Mouse (Mus musculus) testis, postnatal 14 days (tissue): ENCODE measurements at regions not wholly inside any gene's neighbourhood (a gene's known extent, or its start where the extent isn't known, plus 50 kb on each side); places are given as distances from the start of the nearest gene placed in this dataset.
A peak's percentile ranks its signal among the peaks of the same experiment; 100 is the strongest.

Experiments used
- DNase-seq: peaks from one replicate; pipeline ENCODE4 v3.0.0; 2021; ENCODE audit warnings: low spot score

DNA sequence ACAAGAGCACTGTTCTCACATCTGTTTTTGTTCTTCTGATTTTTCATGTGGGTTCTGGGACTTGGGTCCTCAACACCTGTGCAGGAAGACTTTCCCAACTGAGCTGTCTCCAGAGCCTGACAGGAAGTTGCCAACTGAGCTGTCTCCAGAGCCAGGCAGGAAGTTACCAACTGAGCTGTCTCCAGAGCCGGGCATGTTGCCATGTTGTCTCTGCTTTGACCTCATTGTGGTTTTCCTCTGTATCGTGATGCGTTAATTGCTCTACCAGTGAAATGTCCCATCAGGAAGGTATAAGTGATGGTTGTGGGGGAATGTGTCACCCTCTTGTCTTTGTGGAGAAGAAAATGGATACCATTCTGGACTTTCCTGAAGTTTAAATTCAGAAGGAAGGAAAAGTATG, 54.4 kb upstream of the Olfm4 start:
- DNase-seq: no peak

DNA sequence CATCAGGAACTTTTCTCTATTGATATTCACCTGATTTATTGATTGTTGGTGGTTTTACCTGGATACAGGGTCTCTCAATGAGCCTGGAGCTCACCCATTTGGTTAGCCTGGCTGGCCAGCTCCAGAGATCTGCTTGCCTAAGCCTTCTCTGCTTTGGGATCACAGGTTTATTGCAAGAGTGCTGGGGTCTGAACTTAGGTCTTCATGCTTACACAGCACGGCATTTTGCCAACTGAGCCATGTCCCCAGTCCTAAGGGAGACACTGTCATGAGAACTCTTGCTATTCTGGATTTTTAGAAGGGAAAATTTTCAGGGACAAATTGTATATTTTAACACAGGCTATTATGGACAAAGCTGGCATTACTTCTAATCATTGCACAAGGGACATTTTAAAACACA, 56.7 kb upstream of the Olfm4 start:
- DNase-seq: no peak

DNA sequence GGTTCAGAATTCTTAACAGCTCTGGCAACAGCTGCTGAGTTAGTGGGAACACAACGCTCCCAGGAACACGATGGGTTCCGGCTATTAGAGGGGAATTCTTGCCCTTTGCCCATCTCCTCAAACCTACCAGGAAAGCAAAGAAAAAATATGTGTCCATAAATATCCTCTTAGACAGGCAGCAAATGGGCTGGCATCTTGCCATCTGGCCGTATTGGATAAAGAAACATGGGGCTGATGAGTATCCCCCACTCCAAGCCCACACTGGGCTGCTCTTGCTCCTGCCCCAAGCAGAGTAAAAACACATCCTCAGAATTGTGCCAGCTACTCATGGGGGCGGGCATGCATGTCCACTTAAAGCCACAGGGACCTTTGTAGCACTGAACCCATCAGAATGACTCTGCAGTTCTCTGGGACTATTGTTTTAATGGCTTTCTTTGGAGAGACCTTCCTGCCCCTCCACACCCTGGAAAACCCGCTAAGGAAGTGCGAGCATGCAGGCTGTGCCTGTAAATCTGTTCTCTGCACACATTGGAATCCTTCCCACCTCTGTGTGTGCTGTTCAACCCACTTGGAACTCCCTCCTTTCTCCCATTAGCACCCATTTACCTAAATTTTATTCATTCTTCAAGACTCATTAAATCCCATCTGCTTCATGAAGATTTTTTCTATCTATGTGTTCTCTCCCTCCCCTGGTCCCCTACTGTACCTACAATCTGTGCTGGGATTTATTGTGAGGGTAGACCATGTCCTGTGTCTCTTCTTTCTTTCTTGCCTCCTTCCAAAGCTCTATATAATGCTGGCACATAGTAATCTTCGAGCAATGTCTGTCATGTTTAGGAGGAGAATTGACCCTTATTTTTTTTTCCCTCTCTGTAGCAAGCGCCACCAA, 66.7 kb upstream of the Olfm4 start:
- peak; percentile 6 for DNase-seq

DNA sequence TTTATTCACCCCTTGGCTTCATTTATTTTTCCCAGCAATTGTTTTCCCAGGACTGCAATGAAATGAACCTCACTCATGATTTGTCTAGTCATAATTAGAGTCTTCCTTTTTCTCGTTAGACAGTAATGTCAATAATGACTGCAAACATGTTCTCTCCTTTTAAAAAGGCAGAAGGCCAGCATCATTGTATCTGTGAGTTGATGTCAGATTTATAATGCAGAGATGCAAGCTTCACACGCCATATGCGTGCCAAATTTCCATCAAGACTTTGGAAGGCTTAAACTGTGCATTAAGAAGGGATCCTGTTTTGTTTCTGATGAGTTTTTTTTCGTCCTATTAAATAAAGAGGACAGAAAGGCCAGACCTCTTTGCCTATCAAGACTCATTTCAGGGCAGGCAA, 68.9 kb upstream of the Olfm4 start:
- DNase-seq: no peak

DNA sequence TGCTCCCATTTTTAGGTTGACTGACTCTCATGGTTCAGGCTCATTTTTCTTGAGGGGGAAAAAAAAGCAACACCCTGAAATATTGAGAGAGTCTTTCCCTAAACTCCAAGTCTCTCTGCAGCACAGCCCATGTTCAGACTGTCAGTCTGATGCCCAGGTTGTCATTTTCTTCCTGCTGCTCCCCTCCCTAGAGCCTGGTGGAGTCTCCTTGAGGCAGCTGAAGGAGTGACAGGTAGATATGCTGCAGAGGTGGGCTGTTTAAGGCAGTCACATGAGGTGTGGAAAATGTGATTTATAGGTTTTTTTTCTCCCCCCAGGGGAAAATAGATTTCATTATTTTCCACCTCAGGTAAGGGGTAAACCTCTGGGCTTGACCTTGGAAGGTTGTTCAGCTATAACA, 70.6 kb upstream of the Olfm4 start:
- DNase-seq: no peak

DNA sequence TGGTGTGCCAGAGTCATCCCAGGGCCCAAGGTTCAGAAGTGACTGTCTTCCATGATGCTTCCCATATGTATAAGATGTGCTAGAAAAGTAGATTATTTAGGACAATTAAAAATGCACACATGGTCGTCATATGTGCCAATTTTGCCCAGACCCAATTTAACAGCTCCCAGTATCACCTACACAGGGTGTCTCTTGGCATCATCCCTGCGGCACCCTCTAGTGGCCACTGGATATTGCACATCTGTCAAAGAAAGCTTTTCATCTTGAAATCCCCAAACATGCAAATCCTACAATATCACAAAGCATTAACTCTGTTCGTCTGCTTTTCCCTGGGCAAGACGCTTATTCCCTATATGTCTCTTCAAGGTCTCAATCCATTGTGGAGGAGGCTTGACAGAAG, 71.3 kb upstream of the Olfm4 start:
- no peak for DNase-seq

DNA sequence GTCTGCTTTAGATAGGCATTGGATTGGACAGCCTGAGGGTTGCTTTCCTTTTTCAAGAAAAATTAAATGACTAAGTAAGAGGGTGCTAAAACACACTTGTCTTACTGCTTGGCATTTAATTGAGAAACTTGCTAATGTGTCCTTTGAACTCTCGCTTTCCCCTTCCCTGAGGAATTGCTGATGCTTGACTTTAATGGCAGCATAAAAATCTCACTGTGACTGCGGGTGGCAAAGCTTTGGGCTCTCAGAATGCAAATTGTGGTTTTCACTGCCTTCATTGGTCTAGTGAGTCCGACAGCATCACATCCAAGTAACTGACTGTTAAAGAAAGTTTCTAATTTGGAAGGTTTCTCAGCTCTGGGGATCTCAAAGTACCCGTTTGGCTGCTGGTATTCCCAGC, 76.1 kb upstream of the Olfm4 start:
- no peak for DNase-seq

DNA sequence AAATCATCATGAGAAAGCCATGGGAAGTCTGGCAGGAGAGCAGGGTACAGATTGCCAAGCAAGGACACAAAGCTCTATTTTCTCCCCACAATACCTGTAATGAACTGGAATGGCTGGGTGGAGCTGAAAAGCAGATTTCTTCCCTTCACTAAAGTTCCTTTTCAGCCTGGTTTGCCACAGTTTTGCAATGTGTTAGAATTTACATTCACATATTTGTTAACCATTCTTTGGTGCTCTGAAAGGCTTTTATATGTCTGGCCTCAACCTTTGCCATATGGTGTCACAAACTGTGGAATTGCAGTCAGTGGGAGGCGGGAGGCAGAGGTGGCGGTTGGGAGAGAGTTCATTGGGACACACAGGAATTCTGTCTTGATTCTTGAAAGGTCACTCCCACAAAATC, 78.3 kb upstream of the Olfm4 start:
- no peak for DNase-seq

DNA sequence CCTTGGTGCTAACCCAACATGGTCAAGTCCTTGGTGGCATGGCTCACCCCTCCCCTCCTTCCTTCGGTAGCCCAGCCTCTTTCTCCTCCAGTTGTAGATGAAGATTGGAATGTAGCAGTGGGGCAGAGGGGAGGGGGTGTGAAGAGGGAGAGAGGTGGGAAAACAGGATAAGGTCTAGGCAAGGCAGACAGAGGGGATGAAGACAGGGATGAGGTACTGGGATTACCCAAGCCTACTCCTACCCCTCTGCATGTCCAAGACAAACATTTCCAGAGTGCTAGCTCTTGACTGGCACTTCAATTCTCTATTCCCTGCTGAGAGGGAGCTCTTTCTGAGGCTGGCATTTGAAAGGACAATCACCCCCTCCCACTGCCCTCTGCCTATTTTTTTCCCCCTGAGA, 81.5 kb upstream of the Olfm4 start:
- DNase-seq: no peak

DNA sequence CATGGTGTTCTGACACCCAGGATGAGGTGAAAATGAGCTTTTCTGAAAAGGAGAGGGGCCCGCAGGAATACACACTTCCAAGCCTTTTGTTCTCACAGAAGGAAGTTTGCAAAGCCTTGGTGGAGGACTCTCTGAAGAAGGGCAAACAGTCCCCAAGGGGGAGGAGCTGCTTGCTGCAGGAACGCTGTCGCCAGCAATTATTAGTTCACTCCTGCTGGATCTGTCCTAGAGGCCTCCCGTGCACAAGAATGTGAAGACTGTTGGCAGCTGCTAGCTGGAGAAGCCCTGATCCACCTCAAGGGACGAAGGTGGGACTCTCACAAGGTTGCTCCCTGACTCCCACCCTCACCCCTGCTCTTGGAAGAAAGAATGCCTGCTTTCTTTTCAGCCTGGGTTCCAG, 85.6 kb upstream of the Olfm4 start:
- no peak for DNase-seq

DNA sequence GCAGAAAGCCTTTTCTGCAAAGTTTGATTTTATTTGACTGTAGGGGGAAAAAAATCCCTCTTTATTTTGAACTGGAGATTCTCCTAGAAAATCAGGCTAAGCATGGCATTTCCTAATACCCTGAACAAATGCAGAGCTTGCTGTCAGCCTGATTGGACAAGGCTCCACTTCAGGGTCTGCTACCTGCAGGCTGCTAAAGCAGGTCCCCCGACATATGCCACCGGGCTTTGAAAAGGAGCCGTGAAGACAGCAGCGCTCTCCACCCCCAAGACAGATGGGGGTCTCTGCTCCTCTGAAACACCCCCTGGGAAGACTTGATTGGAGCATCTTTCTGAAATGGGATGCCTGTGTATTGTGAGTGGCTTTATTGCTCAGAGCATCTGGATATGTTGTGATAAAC, 90.6 kb upstream of the Olfm4 start:
- no peak for DNase-seq

DNA sequence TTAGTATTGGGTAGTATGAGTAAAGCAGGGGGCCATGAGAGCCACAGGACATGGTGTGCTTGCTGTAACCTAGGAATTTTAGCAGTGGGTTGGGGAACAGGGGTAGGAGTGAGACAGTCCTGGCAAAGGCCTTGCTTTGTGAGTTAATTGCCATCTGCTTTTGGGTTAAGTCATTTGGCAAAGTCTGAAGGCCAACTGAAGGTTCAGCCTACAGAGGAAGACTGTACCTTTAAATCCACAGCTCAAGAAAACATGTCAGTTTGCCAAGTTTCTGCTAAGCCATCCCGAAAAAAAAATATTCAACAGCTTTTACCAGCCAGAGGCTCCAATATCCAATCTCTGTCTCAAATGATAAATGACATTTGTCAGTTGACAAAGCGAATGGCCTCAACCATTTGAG, 93.2 kb upstream of the Olfm4 start:
- DNase-seq: no peak

DNA sequence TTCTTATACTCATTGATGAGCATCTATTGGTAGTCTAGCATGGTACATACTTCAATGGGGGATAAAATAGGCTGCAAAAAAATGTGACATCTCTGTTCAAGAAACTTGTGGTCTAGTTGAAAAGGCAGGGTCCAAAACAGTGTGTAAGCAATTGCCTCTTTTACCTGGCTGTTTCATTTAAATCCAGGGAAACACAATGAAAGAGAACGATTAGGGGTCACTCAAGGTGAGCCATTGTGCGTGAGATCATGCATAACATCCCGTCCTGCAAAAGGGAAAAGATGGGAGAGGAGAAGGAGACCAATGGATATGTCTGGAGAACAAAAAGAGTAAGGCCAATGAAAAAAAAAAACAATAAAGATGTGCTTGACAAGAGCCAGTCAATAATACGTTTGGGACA, 93.6 kb upstream of the Olfm4 start:
- DNase-seq: no peak

DNA sequence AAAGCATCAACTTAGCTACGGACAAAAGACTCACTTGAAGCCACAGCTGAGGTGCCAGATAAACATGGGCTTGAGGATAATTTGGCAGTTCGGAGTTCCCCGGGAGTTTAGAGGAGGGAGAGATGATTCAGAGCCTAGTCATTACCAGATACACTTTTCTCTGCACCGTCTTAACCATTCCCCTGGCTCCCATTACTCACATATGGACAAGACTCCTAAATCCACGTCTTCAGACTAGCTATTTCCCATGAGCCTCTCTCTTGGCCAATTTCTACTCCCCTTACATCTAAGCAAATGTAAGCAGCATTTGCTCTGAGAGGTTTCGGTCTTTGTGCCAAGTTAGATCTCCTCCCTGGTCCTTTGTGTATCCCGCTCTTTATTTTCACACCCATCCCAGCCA, 100.4 kb upstream of the Olfm4 start:
- DNase-seq: no peak

DNA sequence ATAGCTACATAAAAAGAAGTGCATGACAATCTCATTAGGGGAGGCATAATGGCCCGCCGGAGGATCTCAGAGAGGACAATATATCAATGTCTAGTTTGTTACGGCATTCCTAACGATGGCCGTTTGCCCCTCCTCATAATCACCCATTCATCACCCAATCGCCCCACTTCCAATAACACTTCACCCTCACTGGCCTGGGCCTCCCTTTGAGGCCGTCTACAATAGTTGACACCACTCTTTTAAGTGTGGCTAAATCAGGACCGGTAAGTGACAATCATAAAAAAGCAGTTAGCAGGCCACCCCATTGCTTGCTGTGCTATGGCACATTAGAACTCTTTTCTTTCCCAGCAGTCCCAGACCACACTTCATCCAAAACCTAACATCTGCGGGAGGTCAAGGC, 102.2 kb upstream of the Olfm4 start:
- DNase-seq: no peak

DNA sequence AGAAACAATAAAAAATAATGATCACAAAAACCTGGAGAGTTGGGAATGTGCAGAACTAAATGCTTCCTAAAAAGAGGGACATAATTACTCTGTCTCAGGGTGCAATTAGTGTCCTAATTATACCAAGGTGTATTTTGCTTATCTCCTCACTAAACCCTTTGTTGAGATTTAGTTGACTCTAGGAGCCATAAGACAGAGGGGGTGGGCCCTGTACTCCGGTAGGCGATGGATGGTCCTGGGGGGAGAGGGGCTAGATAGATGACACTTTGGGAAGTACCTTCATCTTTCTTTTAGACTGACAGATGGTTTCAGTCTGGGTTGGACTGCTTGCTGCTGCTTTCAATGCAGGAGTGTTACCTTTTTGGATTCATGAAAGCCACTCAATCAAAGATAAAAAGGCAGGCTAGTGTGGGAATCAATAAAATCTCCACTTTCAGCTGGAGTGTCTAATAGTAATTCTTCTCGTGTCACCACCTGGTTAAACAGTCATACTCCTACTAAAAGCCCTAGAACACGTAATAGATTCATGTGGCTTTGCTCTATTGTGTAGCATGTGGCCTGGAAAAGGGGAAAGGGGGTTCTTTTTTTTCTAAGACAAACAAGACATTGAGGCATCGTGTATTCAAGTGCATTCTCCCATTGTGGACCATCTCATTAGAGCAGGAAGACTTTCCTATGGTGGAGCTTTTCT, 103.7 kb upstream of the Olfm4 start:
- no peak for DNase-seq

DNA sequence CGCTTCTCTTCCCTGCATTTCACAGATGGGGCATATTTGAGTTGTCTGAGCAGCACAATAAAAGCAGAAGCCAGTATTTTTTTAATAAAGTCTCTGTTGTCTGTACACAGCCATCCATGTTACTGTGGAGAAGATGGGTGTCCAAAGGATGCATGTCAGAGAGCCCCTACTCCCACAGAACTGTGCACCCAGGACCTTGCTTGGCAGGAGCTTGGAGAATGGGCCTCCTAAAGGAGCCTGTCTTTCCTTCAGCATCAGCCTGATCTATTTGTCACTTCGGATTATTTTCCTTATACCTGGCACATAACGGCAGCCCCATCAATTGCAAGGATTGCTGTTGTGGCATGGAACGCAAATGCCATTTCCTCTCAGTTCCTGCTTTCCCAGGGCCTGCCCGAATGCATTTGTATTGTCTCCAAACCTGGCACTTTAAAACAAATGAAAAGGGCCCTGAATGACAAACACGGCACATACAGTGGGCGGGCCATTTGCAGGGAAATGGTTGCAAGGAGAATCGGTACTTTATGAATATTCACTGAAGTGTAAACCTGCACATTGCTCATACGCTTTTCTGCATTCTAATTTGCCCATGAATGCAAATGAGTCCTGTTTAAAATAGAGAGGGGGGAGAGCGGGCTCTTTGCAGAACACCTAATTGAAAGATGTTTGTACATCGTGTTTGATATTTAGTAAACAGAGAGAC, 104.4 kb upstream of the Olfm4 start:
- DNase-seq: no peak

DNA sequence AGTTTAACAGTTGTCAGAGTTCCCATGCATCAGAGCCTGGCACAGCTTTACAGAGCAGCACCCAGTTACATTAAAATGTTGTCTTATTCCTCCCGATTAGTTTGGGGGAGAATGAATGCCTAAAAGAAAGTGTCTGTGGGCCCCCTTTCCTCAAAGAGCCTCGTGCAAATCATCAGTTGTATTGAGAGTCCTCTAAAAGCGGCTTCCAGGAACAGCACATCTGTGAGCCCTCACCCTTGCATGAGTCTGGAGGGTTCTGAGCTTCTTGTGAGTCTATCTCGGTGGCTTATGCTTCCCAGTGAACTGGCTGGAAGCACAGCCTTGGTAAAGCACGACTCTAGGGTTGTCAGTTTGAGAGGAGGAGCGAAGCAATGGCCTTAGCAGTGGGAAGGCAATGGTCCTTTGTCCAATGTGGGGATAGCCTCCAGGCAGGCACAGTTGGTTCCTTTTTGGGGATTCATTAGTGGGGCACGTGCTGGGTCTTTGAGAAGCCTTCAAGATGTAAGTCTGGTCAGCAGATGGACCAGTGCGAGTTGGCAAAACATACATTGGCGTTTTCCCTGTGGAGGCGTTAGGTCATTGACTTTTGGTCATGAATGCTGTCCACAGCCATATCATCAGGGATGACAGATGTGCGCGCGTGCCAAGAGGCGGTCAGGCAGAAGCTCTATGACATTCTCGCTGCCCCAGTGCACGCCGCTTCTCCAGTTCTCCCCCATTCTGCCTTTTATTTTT, 105.4 kb upstream of the Olfm4 start:
- no peak for DNase-seq

DNA sequence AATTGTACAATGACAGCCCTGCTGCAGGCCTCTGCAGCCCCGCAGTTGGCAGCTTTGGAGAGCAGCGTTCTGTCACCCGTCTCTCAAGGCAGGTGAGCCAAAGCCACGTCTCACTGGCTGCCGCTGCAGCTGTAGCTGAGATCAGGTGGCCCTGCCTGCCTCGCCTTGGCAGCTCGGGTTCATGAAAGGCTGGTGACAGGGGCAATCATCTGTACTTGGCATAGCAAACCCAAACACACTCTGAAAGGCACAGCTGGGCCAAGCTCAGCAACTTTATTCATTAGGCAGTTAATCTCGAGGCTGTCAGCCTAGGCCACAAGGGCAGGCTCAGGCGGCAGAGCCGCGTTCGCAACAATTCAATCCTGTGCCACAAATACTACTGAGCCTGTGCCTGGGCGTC, 102.0 kb upstream of the Pcdh8 start:
- no peak for DNase-seq

DNA sequence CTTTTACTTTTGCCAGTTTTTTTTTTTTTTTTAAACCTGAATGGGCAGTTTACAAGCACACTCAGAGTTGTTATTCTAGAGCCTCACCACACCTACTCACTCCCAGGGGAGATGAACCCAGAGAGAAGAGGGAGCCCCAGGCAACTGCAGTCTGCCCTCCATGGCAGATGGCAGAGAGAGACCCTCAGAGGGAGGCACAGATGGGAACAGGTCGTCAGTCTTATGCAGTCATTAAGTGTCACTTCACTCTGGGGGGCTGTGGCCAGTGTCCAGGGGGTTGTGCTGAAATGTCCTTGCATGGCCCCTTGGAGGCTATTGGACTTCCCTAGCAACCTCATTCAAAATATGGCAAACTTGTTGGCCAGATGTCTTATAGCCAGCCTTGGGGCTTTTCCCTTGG, 101.3 kb upstream of the Pcdh8 start:
- DNase-seq: no peak

DNA sequence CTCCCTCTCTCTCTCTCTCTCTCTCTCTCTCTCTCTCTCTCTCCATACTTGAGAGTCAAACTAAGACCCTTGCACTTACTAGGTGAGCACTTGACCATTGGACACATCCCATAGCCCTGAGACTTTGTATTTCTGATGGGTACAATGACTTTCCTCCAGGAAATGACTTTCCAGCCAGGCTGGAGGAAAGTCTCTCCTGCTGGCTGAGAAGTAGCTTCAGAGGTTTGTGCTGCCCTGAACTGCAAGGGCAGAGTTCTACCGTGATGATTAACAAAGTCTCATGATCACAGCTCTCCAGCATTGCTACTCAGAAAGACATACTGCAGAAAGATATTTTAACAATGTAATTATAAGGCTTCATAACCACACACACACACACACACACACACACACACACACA, 98.2 kb upstream of the Pcdh8 start:
- no peak for DNase-seq

DNA sequence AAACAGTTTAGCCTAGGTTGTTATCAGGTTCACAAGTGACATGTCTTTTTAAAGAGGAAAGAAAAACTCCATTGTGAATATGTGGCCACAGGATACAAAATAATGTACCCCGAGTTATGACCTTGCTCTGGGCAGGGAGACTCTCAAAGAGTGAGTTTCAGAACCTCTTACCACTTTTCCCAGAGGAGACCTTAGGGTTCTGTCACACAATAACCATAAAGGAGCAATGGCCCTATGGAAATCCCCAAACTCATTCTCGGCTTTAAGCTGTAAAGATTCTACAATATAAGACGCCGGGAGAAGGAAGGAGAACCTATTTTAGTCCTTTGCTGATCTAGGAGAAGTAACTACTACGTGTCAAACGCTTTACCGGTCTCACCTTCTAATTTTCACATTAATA, 85.1 kb upstream of the Pcdh8 start:
- DNase-seq: no peak

DNA sequence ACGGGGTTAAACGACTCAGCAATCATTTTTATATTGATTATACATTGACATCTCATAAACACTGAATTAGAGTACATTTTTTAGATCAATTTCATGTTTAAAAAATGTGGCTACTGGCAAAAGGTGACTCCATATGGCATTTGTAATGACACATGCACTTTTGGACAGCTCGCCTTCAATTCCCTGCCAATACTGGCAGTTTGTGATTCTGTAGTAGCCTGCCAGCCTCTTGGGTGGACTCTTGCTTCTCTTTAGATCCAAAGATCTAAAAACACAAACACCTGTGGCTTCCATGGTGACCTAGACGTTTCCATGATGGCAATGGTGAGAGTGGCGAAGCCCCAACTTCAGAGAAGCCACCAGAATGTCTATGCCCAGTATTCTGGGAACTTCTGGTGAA, 83.1 kb upstream of the Pcdh8 start:
- DNase-seq: no peak
